Mouse (Mus musculus) C2C12 (cell line): Measurements from ENCODE around the gene Prrt4.

Source experiments
- CTCF ChIP-seq: IDR thresholded peaks from one replicate; pipeline ENCODE4 v1.5.1; 2011; ENCODE audit not compliant: control insufficient read depth, insufficient read depth, insufficient read length
- FOSL1 ChIP-seq: IDR thresholded peaks from one replicate; pipeline ENCODE4 v1.8.0; 2011; ENCODE audit warnings: mild to moderate bottlenecking, low read length; ENCODE audit not compliant: poor library complexity, insufficient read depth, severe bottlenecking
- MAX ChIP-seq: IDR thresholded peaks from one replicate; pipeline ENCODE4 v1.6.1; 2011; ENCODE audit warnings: mild to moderate bottlenecking, control low read depth

DNA sequence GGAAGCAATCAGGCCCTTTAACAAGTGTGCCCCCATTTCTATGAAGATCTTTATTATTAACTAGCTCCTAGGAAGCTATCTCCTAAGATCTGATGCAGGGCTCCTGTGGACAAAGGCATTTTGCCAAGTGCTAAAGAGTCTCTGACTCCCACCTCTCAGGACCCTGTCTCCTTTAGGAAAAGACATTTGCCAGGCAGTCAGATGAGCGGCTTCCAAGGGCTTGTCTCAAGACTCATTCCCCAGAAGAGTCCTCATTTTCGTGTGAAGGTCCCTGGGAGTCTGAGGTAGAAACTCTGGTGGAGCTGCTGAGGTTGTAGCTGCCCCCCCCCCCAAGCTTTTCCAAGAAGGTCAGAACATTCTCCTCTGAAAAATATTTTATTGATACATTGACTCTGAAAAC, 10.5 kb downstream of the Prrt4 start:
- TF ChIP-seq CTCF (no peak), FOSL1 (no peak), MAX (no peak)
